1 mouse cellular context compared by ENCODE assay signal in genomic region chr7:44519240-44519913, GRCm38 (mm10).
A peak's percentile ranks its signal among the peaks of the same experiment; 100 is the strongest.
TF ChIP-seq lines count a peak whose summit lies in the region.

No protein-coding gene starts in this region.

TF ChIP-seq in CH12.LX, 34 proteins besides CTCF, POLR2A, EP300 and RAD21:
- TF ChIP-seq ZKSCAN1 (IDR thresholded peaks at IDR 0.05; ENCODE audit: borderline replicate concordance, low read depth, low read length) (no peak), SMC3 (IDR thresholded peaks at IDR 0.05; ENCODE audit: low read depth, low read length) (peak; percentile 36)
